Comparison of ENCODE assay signal across 8 mouse cellular contexts in genomic region chr6:37732385-37732784, GRCm38 (mm10).
A peak's percentile ranks its signal among the peaks of the same experiment; 100 is the strongest.
DNase-seq lines count a peak whose midpoint lies in the region; ATAC-seq lines count a peak whose summit lies in the region.

No protein-coding gene starts in this region.

- H3K4me3 ChIP-seq in hindbrain, embryonic 14.5 days (replicated peaks; ENCODE audit: low read length), result no peak overlapping the region

- DNase-seq in MN1 (ENCODE audit: low spot score), result peak; percentile 94
- DNase-seq in c-Kit-positive CD71-negative TER-119-negative erythroid progenitor cells, embryonic 14.5 days (ENCODE audit: low read depth), result peak; percentile 93
- DNase-seq in frontal cortex, postnatal 36 days (ENCODE audit: low spot score in 2 of 2), result peak; percentile 51 to 54
- peak; percentile 71 for DNase-seq in hindbrain, embryonic 14.5 days (ENCODE audit: low spot score)
- DNase-seq in layer of hippocampus, postnatal 25 days (ENCODE audit: extremely low spot score in 1 of 2, low spot score in 1 of 2), result peak; percentile 8 to 55
- peak; percentile 91 for DNase-seq in lung, postnatal 14 days
- DNase-seq in right cerebral cortex, adult 18-20 months, result peak; percentile 66
- DNase-seq in urinary bladder, postnatal 36 days (ENCODE audit: low spot score in 2 of 2), result peak; percentile 34 to 76

- no peaks in the 10 kb centered on the region; the same call in 1 of the 2 replicates for H3K4me1 ChIP-seq in hindbrain, embryonic 14.5 days (replicated peaks; ENCODE audit: control insufficient read depth, insufficient read depth, low read length)

- H3K36me3 ChIP-seq in hindbrain, embryonic 14.5 days (replicated peaks; ENCODE audit: control insufficient read depth, insufficient read depth), result no peaks in the 10 kb centered on the region

- no peaks in the 10 kb centered on the region for H3K9me3 ChIP-seq in hindbrain, embryonic 14.5 days (ENCODE audit: control insufficient read depth, low read length)

- no peak overlapping the region for H3K4me2 ChIP-seq in hindbrain, embryonic 14.5 days (replicated peaks)

- H3K27me3 ChIP-seq in hindbrain, embryonic 14.5 days (ENCODE audit: control insufficient read depth, insufficient read depth, low read length), result no peaks in the 10 kb centered on the region

- H3K27ac ChIP-seq in hindbrain, embryonic 14.5 days, result no peak overlapping the region

- ATAC-seq in hindbrain, embryonic 14.5 days (ENCODE audit: low FRiP score), result peak; percentile 43; the same call in 1 of the 2 replicates

- no peak overlapping the region for H3K9ac ChIP-seq in hindbrain, embryonic 14.5 days

- WGBS in hindbrain, embryonic 14.5 days, result 31% methylated on average over 10 of the region's 10 CpGs

Comparison
In these comparisons a context has a peak if more than half of its experiments do, and no peak if none do; other contexts are left out.
1. DNase-seq: peak in every context shown above with its lines; median percentile 94 in MN1; 93 in c-Kit-positive CD71-negative TER-119-negative erythroid progenitor cells, embryonic 14.5 days; 91 in lung, postnatal 14 days; 71 in hindbrain, embryonic 14.5 days; 66 in right cerebral cortex, adult 18-20 months; 55 in urinary bladder, postnatal 36 days; 52 in frontal cortex, postnatal 36 days; 32 in layer of hippocampus, postnatal 25 days.